Mouse (Mus musculus): Measurements from ENCODE around the gene Plekha7. TPM values are rescaled to one million over a fixed set of nuclear protein-coding genes. Genes with fewer than 3 reads are reported as not detected.
"Not testable (repeated sequence)": the region's sequence is repeated elsewhere in the genome, so short reads cannot be mapped to it uniquely, and the experiment has no call there.

Plekha7 gene
- polyA plus RNA-seq, 1 experiment, result 10.0 TPM

DNA sequence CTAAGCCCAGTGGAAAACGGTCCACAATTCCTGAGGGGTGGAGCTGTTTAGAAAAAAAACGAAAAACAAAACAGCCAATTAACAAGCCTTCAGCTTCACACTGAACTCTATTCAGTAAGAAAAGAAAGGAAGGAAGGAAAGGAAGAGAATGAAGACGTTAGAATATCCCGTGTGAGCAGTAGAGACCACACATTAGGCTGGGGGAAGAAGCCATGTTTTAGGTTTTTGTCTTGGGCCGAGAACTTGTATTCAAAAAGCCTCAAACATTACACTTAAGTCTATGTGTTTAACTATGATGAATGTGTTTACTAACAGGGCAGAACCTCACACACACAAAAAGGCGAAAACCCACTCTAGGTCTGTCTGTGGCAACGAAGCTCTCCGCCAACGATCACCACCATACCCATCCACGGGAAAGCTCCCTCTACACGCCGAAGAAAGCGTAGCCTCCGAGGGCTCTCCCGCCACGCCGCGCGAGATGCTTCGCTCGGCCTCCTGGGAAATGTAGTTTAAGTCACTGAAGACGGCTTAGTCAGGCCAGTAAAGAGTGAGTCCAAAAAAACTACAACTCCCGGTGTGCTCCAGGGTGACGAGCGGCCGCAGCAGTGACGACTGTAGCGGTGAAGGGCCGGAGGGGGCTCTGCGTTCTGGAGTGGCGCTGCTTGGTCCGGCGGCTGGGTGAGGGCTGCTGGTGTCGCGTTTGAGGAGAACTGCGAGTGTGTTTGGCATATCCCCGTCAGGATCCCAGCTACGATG is 215.3 kb downstream of the Plekha7 start:
- peak; percentile 44; the same call in 1 of the 2 replicates for TF ChIP-seq CTCF (IDR thresholded peaks at IDR 0.05; ENCODE audit: insufficient read depth, low read length)
- TF ChIP-seq POLR2A (IDR thresholded peaks at IDR 0.05; ENCODE audit: borderline replicate concordance, extremely low read depth, low read depth, low read length), result peak; percentile 91
- Histone ChIP-seq H3K4me3 (replicated peaks; ENCODE audit: extremely low read depth, low read depth, low read length) (peak overlapping the region; percentile 76), H3K4me1 (ENCODE audit: control insufficient read depth, insufficient read depth, low read length) (peaks cover 4% of the 10 kb centered on the region; the same call in 1 of the 2 replicates)
- under 1% methylated on average over 38 of the region's 38 CpGs for WGBS
- peak; percentile 90 for DNase-seq

DNA sequence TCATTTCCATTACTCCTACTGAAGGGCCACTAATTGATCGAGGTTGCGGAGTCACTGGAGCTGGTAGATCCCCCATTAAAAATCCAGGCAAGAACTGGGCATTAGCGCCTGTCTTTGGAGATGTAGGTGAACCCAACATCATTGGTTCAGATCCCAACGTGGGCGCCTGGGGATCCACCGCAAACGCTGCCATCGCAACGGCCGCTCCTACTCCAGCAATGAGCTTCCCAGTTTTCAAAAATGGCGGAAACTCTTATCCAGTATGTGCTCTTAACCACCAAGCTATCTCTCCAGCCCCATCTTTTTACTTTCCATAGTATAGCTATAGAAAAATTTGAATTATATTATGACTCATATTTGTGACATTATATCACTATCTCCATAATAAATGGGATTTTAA is 223.8 kb downstream of the Plekha7 start, which contains the start of gene Gm4353:
Gene Gm4353, minus strand, starts transcription at position 270 of the 400 bp plus-strand sequence.
- 95% methylated on average over 11 of the region's 11 CpGs for WGBS

More for the DNA sequence above, 223.8 kb downstream of the Plekha7 start, which contains the start of gene Gm4353:
- not testable (repeated sequence) for H3K4me1 ChIP-seq (ENCODE audit: control insufficient read depth, insufficient read depth, low read length); DNase-seq; H3K4me3 ChIP-seq (replicated peaks; ENCODE audit: extremely low read depth, low read depth, low read length)

Other genes with a start within 250 kb of the Plekha7 start
- gene Gm4353, start 223.7 kb downstream of the Plekha7 start, polyA plus RNA-seq (2012; rRNA removed), result 0.16 and 0.33 TPM in 2 replicates
- 82.3 and 118 TPM in 2 replicates for gene Rps13, start 25.8 kb upstream of the Plekha7 start, polyA plus RNA-seq (2012; rRNA removed)
- gene Pik3c2a, start 135.1 kb upstream of the Plekha7 start, polyA plus RNA-seq (2012; rRNA removed), result 3.4 and 5.5 TPM in 2 replicates
- gene Nucb2, start 196.0 kb upstream of the Plekha7 start, polyA plus RNA-seq (2012; rRNA removed), result 6.7 and 9.5 TPM in 2 replicates

All from lung, adult 2 months (tissue).